In genomic region chr19:59687206-59687605, GRCm38 (mm10) we compare ENCODE assay signal across 18 mouse cellular contexts.
DNase-seq lines count a peak whose midpoint lies in the region; ATAC-seq and TF ChIP-seq lines count a peak whose summit lies in the region.
"Had no signal": no experiment of that assay in that cellular context is flagged by ENCODE, and none has a peak within 500 bp of the region (broad histone marks: within the 10 kb centered on the region; RNA-seq: fewer than 3 reads in every experiment).

No protein-coding gene starts in this region.

- TF ChIP-seq EP300 in stomach, postnatal 0 days (optimal IDR thresholded peaks at IDR 0.05), result no peak

- H3K9me3 ChIP-seq in stomach, embryonic 14.5 days (ENCODE audit: control insufficient read depth, low read depth, low read length), result no peaks in the 10 kb centered on the region
- H3K9me3 ChIP-seq in stomach, postnatal 0 days (ENCODE audit: control insufficient read depth, low read length), result no peaks in the 10 kb centered on the region
- no peaks in the 10 kb centered on the region for H3K9me3 ChIP-seq in kidney, embryonic 14.5 days (ENCODE audit: control insufficient read depth, low read length)
- H3K9me3 ChIP-seq: forebrain, embryonic 12.5 days; liver, embryonic 13.5 days; midbrain, embryonic 10.5 days had no signal

- H3K9ac ChIP-seq in stomach, embryonic 14.5 days (replicated peaks; ENCODE audit: low read depth, low read length), result no peak overlapping the region
- H3K9ac ChIP-seq in stomach, postnatal 0 days (ENCODE audit: low read length), result no peak overlapping the region
- H3K9ac ChIP-seq in kidney, embryonic 14.5 days (ENCODE audit: low read depth, low read length), result no peak overlapping the region
- H3K9ac ChIP-seq: forebrain, embryonic 12.5 days; hindbrain, embryonic 14.5 days; liver, embryonic 13.5 days; lung, embryonic 14.5 days had no signal

- WGBS in stomach, embryonic 14.5 days, result 71% methylated on average over 7 of the region's 7 CpGs
- WGBS in stomach, postnatal 0 days, result 60% methylated on average over 7 of the region's 7 CpGs
- 65% methylated on average over 7 of the region's 7 CpGs for WGBS in kidney, embryonic 14.5 days

- no peak for DNase-seq in stomach, postnatal 0 days (ENCODE audit: low spot score)
- DNase-seq in kidney, postnatal 36 days, result peak; percentile 37 to 41
- DNase-seq in spleen, postnatal 4 days (ENCODE audit: low spot score in 2 of 2), result no peak
- no peak for DNase-seq in layer of hippocampus, adult 8-10 months (ENCODE audit: low spot score in 2 of 2)
- DNase-seq in right cerebral cortex, postnatal 25 days, result no peak
- DNase-seq: cerebellum, adult 2 months; heart, postnatal 36 days; liver, embryonic 13.5 days; lung, embryonic 14.5 days; lung, postnatal 4 days; thymus, postnatal 36 days had no signal

- no peak overlapping the region for H3K27ac ChIP-seq in stomach, embryonic 14.5 days (ENCODE audit: low read length)
- H3K27ac ChIP-seq in stomach, postnatal 0 days (replicated peaks), result no peak overlapping the region
- peak overlapping the region; percentile 83 for H3K27ac ChIP-seq in kidney, embryonic 14.5 days (ENCODE audit: low read depth, low read length)
- H3K27ac ChIP-seq: forebrain, embryonic 12.5 days; gastrocnemius, adult 2 months; hindbrain, embryonic 14.5 days; liver, embryonic 13.5 days; midbrain, embryonic 10.5 days had no signal

- H3K36me3 ChIP-seq in stomach, embryonic 14.5 days (ENCODE audit: control insufficient read depth, insufficient read depth, low read length), result no peaks in the 10 kb centered on the region
- H3K36me3 ChIP-seq in stomach, postnatal 0 days (ENCODE audit: control insufficient read depth, insufficient read depth, low read length), result no peaks in the 10 kb centered on the region
- no peaks in the 10 kb centered on the region for H3K36me3 ChIP-seq in kidney, embryonic 14.5 days (ENCODE audit: control insufficient read depth, insufficient read depth, low read length)
- H3K36me3 ChIP-seq: forebrain, embryonic 12.5 days; liver, embryonic 13.5 days; midbrain, embryonic 10.5 days had no signal

- no peaks in the 10 kb centered on the region for H3K27me3 ChIP-seq in stomach, embryonic 14.5 days (ENCODE audit: control insufficient read depth, insufficient read depth, low read length)
- no peaks in the 10 kb centered on the region for H3K27me3 ChIP-seq in stomach, postnatal 0 days (ENCODE audit: control insufficient read depth, insufficient read depth, low read length)
- H3K27me3 ChIP-seq in kidney, embryonic 14.5 days (ENCODE audit: control insufficient read depth, insufficient read depth, low read length), result no peaks in the 10 kb centered on the region
- H3K27me3 ChIP-seq: CH12.LX; forebrain, embryonic 12.5 days; liver, embryonic 13.5 days had no signal

- ATAC-seq in stomach, embryonic 14.5 days (ENCODE audit: insufficient number of reproducible peaks, insufficient read depth, low FRiP score, low read depth), result peak; percentile 80; the same call in 1 of the 2 replicates
- no peak for ATAC-seq in stomach, postnatal 0 days (ENCODE audit: low FRiP score, low TSS enrichment)
- ATAC-seq in kidney, embryonic 14.5 days (ENCODE audit: low FRiP score, low TSS enrichment), result no peak

- H3K4me3 ChIP-seq in stomach, embryonic 14.5 days (ENCODE audit: low read depth, low read length), result no peak overlapping the region
- H3K4me3 ChIP-seq in stomach, postnatal 0 days (ENCODE audit: low read depth, low read length), result no peak overlapping the region
- no peak overlapping the region for H3K4me3 ChIP-seq in kidney, embryonic 14.5 days (ENCODE audit: low read length)
- H3K4me3 ChIP-seq: forebrain, embryonic 12.5 days; gastrocnemius, adult 2 months; liver, embryonic 13.5 days; midbrain, embryonic 10.5 days had no signal

- TF ChIP-seq CTCF in stomach, postnatal 0 days (IDR thresholded peaks at IDR 0.05; ENCODE audit: low read depth), result no peak

- H3K4me1 ChIP-seq in stomach, embryonic 14.5 days (ENCODE audit: control insufficient read depth, insufficient read depth, low read length), result no peaks in the 10 kb centered on the region
- no peaks in the 10 kb centered on the region for H3K4me1 ChIP-seq in stomach, postnatal 0 days (replicated peaks; ENCODE audit: control insufficient read depth, insufficient read depth)
- H3K4me1 ChIP-seq in kidney, embryonic 14.5 days (ENCODE audit: control insufficient read depth, insufficient read depth, low read length), result peaks cover 19% of the 10 kb centered on the region
- H3K4me1 ChIP-seq: liver, embryonic 13.5 days had no signal

- no peak overlapping the region for H3K4me2 ChIP-seq in stomach, embryonic 14.5 days (replicated peaks; ENCODE audit: low read depth, low read length)
- no peak overlapping the region for H3K4me2 ChIP-seq in stomach, postnatal 0 days (replicated peaks; ENCODE audit: low read depth)
- H3K4me2 ChIP-seq in kidney, embryonic 14.5 days (replicated peaks; ENCODE audit: low read depth, low read length), result no peak overlapping the region
- H3K4me2 ChIP-seq: forebrain, embryonic 12.5 days; hindbrain, embryonic 14.5 days; liver, embryonic 13.5 days; lung, embryonic 14.5 days had no signal

Comparison
In these comparisons a context has a peak if more than half of its experiments do, and no peak if none do; other contexts are left out.
1. DNase-seq: peak in kidney, postnatal 36 days (2 of 2); none in stomach, postnatal 0 days (single experiment), spleen, postnatal 4 days (0 of 2), layer of hippocampus, adult 8-10 months (0 of 2) and right cerebral cortex, postnatal 25 days (single experiment).